Mouse (Mus musculus): Measurements from ENCODE around the gene Nkx2-2. TPM values are rescaled to one million over a fixed set of nuclear protein-coding genes. Genes with fewer than 3 reads are reported as not detected.

Nkx2-2 gene
- polyA plus RNA-seq (2015; fragmentation: Nextera tagmentation; extraction: Ambion mirVana), result 5.0 and 5.4 TPM in 2 replicates

GRCm38 (mm10) chr2:147193271-147194255 lies at the start of gene Nkx2-2:
Gene Nkx2-2 (minus strand): TSS chr2:147194243.
- Histone ChIP-seq H3K4me1 (peaks cover 27% of the 10 kb centered on the region), H3K27me3 (replicated peaks) (peaks cover 92% of the 10 kb centered on the region), H3K9ac (replicated peaks) (no peak within 1 kb of the TSS), H3K36me3 (no peaks in the 10 kb centered on the region), H3K9me3 (replicated peaks) (no peaks in the 10 kb centered on the region), H3K4me2 (peak within 1 kb of the TSS; percentile 61), H3K27ac (replicated peaks) (no peak within 1 kb of the TSS), H3K4me3 (replicated peaks) (peak within 1 kb of the TSS; percentile 36)
- under 1% methylated on average over 54 of the region's 54 CpGs for WGBS
- peak; percentile 55; the same call in 1 of the 2 replicates for ATAC-seq (ENCODE audit: low FRiP score)

DNA sequence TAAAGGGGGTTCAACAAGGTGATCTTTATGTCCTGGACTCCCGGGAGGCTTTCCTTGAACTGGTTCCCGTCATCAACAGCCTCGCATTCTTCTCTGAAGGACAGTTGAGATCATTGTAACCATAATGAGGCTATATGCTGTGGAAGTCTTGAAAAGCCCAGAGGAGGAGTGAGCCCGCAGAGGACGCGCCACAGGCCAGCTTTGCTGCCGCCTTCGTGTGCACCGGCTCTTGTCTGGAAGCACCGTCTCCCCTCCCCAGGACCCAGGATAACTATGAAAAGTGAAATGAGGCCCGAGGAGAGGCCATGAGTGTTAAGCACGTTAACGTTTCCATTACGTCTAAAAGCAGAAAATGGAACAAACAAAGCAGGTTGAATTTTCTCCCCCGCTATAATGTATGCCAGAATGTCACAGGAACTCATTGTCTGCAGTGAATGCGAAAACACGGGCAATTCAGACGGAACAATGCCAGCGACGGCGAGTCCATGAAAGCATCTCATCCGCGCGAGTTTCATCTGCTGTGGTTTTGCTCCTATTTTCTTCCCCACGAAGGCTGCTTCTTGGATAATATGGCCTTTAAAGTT lies 41.8 kb upstream of the Nkx2-2 start:
- no peak for ATAC-seq (ENCODE audit: low FRiP score)
- H3K27ac ChIP-seq (replicated peaks), result no peak overlapping the region
- no peak overlapping the region for H3K9ac ChIP-seq (replicated peaks)
- peak overlapping the region; percentile 33 for H3K4me2 ChIP-seq
- no peaks in the 10 kb centered on the region for H3K36me3 ChIP-seq
- H3K9me3 ChIP-seq (replicated peaks), result no peaks in the 10 kb centered on the region
- H3K27me3 ChIP-seq (replicated peaks), result no peaks in the 10 kb centered on the region
- H3K4me3 ChIP-seq (replicated peaks), result no peak overlapping the region
- H3K4me1 ChIP-seq, result no peaks in the 10 kb centered on the region
- 28% methylated on average over 25 of the region's 25 CpGs for WGBS

DNA sequence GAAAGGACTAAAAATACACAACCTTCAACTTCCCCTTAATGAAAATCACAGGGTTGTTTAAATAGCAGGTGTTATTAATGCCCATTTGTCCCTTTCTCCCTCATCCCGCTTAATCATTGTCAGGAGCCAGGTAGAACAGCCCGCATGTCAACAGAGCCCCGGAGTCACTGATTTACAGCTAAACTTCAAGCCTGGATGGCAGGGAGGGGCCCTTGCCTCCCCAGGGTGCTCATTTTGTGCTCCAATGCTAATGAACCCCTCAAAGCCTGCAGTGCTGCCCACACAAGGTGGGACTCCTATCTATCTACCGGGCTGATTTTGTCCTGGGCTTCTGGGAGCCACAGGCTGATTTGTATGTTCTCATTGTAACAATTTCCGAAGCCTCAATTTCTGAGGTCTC lies 37.1 kb upstream of the Nkx2-2 start:
- no peak overlapping the region for H3K4me3 ChIP-seq (replicated peaks)
- H3K9ac ChIP-seq (replicated peaks), result no peak overlapping the region
- H3K27me3 ChIP-seq (replicated peaks), result no peaks in the 10 kb centered on the region
- 62% methylated on average over 5 of the region's 5 CpGs for WGBS
- H3K9me3 ChIP-seq (replicated peaks), result no peaks in the 10 kb centered on the region
- H3K4me2 ChIP-seq, result no peak overlapping the region
- no peaks in the 10 kb centered on the region for H3K4me1 ChIP-seq
- ATAC-seq (ENCODE audit: low FRiP score), result no peak
- H3K36me3 ChIP-seq, result no peaks in the 10 kb centered on the region
- H3K27ac ChIP-seq (replicated peaks), result no peak overlapping the region

- no peak overlapping the region for H3K4me2 ChIP-seq
- H3K9ac ChIP-seq (replicated peaks), result no peak overlapping the region
- H3K4me1 ChIP-seq, result no peaks in the 10 kb centered on the region
- no peaks in the 10 kb centered on the region for H3K9me3 ChIP-seq (replicated peaks)
- ATAC-seq (ENCODE audit: low FRiP score), result no peak
- H3K27me3 ChIP-seq (replicated peaks), result peaks cover 9% of the 10 kb centered on the region; the same call in 1 of the 2 replicates
- H3K27ac ChIP-seq (replicated peaks), result no peak overlapping the region
- no peaks in the 10 kb centered on the region for H3K36me3 ChIP-seq
- H3K4me3 ChIP-seq (replicated peaks), result no peak overlapping the region
- 34% methylated on average over 4 of the region's 4 CpGs for WGBS
Measured at GRCm38 (mm10) chr2:147205076-147205615, 11.1 kb upstream of the Nkx2-2 start.

DNA sequence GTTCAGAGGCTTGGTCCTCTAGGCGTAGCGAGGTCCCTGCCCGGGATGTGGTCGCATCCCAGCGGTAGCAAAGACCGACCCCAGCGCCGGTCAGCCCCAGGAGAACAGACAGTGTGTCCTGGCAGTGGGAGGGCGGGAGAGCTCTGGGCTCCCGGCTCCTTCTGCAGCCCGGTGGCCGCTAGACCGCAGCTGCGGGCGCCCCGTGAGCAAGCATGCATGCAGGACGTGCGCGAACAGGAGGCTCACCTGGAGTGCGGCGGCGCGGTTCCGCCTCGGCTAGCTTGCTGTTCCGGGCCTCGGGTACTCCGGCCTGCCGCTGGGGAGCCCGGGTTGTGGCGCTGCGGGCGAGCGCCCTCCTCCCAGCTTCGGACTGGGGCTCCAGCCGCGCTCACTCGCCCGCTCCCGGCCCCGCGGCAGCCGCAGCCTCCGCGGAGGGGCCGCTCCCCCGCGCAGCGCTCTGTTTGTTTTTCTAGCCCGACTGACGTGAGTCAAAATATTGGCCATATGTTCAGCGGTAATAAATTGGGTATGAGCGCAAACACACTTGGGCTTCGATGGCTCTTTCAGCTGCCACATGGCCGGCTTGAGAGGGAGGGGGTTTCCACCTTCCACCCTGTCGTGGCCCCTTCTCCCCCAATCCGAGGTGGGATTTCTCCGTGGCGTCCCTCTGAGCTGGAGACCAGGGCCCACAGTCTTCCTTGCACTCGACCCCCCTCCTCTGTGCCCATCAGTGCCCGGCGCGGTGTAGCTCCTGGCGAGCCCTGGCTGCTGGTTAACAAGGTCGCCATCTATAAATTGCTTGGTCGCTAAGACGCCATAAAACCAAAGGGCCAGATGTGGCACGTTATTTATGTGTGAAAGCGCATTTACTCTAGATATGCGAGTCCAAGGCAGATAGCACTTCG lies 920 bp upstream of the Nkx2-2 start:
- H3K9me3 ChIP-seq (replicated peaks), result no peaks in the 10 kb centered on the region
- no peak overlapping the region for H3K9ac ChIP-seq (replicated peaks)
- whole genome bisulfite sequencing, result under 1% methylated on average over 68 of the region's 71 CpGs
- H3K4me1 ChIP-seq, result peaks cover 22% of the 10 kb centered on the region
- peak overlapping the region; percentile 36 for H3K4me3 ChIP-seq (replicated peaks)
- no peaks in the 10 kb centered on the region for H3K36me3 ChIP-seq
- peak overlapping the region; percentile 61 for H3K4me2 ChIP-seq
- peak; percentile 26; the same call in 1 of the 2 replicates for ATAC-seq (ENCODE audit: low FRiP score)
- H3K27me3 ChIP-seq (replicated peaks), result peaks cover 90% of the 10 kb centered on the region
- no peak overlapping the region for H3K27ac ChIP-seq (replicated peaks)

GRCm38 (mm10) chr2:147192731-147193130 lies 1.3 kb downstream of the Nkx2-2 start:
- H3K27me3 ChIP-seq (replicated peaks), result peaks cover 91% of the 10 kb centered on the region
- H3K9ac ChIP-seq (replicated peaks), result no peak overlapping the region
- H3K9me3 ChIP-seq (replicated peaks), result no peaks in the 10 kb centered on the region
- no peak for ATAC-seq (ENCODE audit: low FRiP score)
- no peak overlapping the region for H3K27ac ChIP-seq (replicated peaks)
- 0% methylated on average over 13 of the region's 13 CpGs for WGBS
- peak overlapping the region; percentile 36; the same call in 1 of the 2 replicates for H3K4me3 ChIP-seq (replicated peaks)
- peaks cover 30% of the 10 kb centered on the region for H3K4me1 ChIP-seq
- peak overlapping the region; percentile 61 for H3K4me2 ChIP-seq
- no peaks in the 10 kb centered on the region for H3K36me3 ChIP-seq

DNA sequence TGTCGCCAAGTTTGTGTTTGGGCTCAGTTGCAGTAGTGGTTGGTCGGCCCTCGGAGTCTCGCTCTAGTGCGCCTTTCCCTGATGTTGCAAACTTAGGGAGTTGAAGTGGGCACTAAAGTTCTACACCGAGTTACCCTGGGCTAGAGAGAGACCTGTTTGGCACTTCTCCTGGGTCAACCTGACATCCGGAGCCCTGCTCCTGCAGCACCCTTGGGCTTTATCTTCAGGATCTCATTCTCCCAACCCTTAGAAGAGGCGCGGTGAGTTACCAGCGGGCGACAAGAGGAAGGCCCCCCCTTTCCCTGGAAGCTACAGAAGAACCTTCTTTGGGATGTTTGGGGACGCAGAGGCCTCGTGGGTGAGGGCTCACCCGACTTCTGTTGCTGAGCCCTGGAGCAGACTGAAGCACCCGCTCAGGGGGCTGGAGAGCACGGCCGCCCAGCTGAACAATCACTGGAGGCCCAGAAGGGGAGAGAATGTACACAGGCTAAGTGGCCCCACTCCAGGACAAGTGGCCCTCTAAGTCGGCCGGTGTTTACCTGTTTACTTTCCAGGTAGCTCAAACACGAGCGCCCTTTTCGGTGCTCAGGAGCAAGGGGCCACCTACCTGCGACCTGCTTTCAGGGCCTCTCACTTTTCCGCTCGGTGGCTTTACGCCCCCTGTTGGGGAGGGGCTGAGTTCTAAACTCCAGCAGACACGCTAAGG lies 3.6 kb downstream of the Nkx2-2 start:
- Histone ChIP-seq H3K4me1 (peaks cover 36% of the 10 kb centered on the region), H3K36me3 (no peaks in the 10 kb centered on the region), H3K4me2 (peak overlapping the region; percentile 5; the same call in 1 of the 2 replicates), H3K27ac (replicated peaks) (no peak overlapping the region), H3K27me3 (replicated peaks) (peaks cover 96% of the 10 kb centered on the region), H3K9ac (replicated peaks) (no peak overlapping the region), H3K9me3 (replicated peaks) (no peaks in the 10 kb centered on the region), H3K4me3 (replicated peaks) (no peak overlapping the region)
- no peak for ATAC-seq (ENCODE audit: low FRiP score)
- WGBS, result 2% methylated on average over 27 of the region's 27 CpGs

GRCm38 (mm10) chr2:147189546-147190315 lies 4.3 kb downstream of the Nkx2-2 start:
- Histone ChIP-seq H3K4me2 (peak overlapping the region; percentile 9; the same call in 1 of the 2 replicates), H3K4me3 (replicated peaks) (no peak overlapping the region), H3K9me3 (replicated peaks) (no peaks in the 10 kb centered on the region), H3K36me3 (no peaks in the 10 kb centered on the region), H3K27ac (replicated peaks) (0 out of 2 replicates have a peak overlapping the region, but pooled peaks have one; percentile 2), H3K27me3 (replicated peaks) (peaks cover 92% of the 10 kb centered on the region), H3K4me1 (peaks cover 29% of the 10 kb centered on the region), H3K9ac (replicated peaks) (no peak overlapping the region)
- WGBS, result 2% methylated on average over 28 of the region's 28 CpGs
- ATAC-seq (ENCODE audit: low FRiP score), result no peak

- peaks cover 93% of the 10 kb centered on the region for H3K27me3 ChIP-seq (replicated peaks)
- no peak overlapping the region for H3K4me3 ChIP-seq (replicated peaks)
- no peak for ATAC-seq (ENCODE audit: low FRiP score)
- H3K4me2 ChIP-seq, result peak overlapping the region; percentile 9; the same call in 1 of the 2 replicates
- no peak overlapping the region for H3K9ac ChIP-seq (replicated peaks)
- 0 out of 2 replicates have a peak overlapping the region, but pooled peaks have one; percentile 25 for H3K27ac ChIP-seq (replicated peaks)
- 4% methylated on average over 11 of the region's 11 CpGs for WGBS
- H3K4me1 ChIP-seq, result peaks cover 26% of the 10 kb centered on the region
- no peaks in the 10 kb centered on the region for H3K36me3 ChIP-seq
- H3K9me3 ChIP-seq (replicated peaks), result no peaks in the 10 kb centered on the region
Measured at GRCm38 (mm10) chr2:147188871-147189545, 5.0 kb downstream of the Nkx2-2 start.

Measured in neural tube, embryonic 15.5 days (tissue).